Mouse (Mus musculus) hindbrain, embryonic 14.5 days (tissue): ENCODE results near the gene Nom1. TPM values are rescaled to one million over a fixed set of nuclear protein-coding genes. Genes with fewer than 3 reads are reported as not detected.
"Not testable (repeated sequence)": the region's sequence is repeated elsewhere in the genome, so short reads cannot be mapped to it uniquely, and the experiment has no call there.

Source experiments
- ATAC-seq: fragments of 200-750 bp; cut with Nextera tagmentation; 2 replicates; pipeline ENCODE4 v1.8.0; 2017; ENCODE audit warnings: moderate number of reproducible peaks, mild to moderate bottlenecking, moderate TSS enrichment, moderate library complexity; ENCODE audit not compliant: low FRiP score
- DNase-seq: peaks from one replicate; pipeline ENCODE4 v3.0.0-alpha.2; 2015; ENCODE audit warnings: low spot score
- H3K27ac ChIP-seq: fragments of 300-500 bp; sonication (generic); 2 replicates; pipeline ENCODE4 v1.5.1; 2014; ENCODE audit warnings: mild to moderate bottlenecking, moderate library complexity
- H3K27me3 ChIP-seq: fragments of 300-500 bp; sonication (generic); 2 replicates; pipeline ENCODE4 v1.6.1; 2014; ENCODE audit warnings: mild to moderate bottlenecking, low read length, mixed read lengths; ENCODE audit not compliant: control insufficient read depth, insufficient read depth
- H3K36me3 ChIP-seq: fragments of 300-500 bp; sonication (generic); replicated peaks from 2 replicates; pipeline ENCODE4 v1.6.1; 2014; ENCODE audit not compliant: control insufficient read depth, insufficient read depth
- H3K4me1 ChIP-seq: fragments of 300-500 bp; sonication (generic); replicated peaks from 2 replicates; pipeline ENCODE4 v1.6.1; 2014; ENCODE audit warnings: antibody characterized with exemption, low read length, mixed read lengths; ENCODE audit not compliant: control insufficient read depth, insufficient read depth
- H3K4me2 ChIP-seq: fragments of 300-500 bp; sonication (generic); replicated peaks from 2 replicates; pipeline ENCODE4 v1.6.1; 2014; ENCODE audit warnings: mild to moderate bottlenecking, moderate library complexity
- H3K4me3 ChIP-seq: fragments of 300-500 bp; sonication (generic); replicated peaks from 2 replicates; pipeline ENCODE4 v1.5.1; 2014; ENCODE audit warnings: mild to moderate bottlenecking, low read length
- H3K9ac ChIP-seq: fragments of 300-500 bp; sonication (generic); 2 replicates; pipeline ENCODE4 v1.6.1; 2014
- H3K9me3 ChIP-seq: fragments of 300-500 bp; sonication (generic); 2 replicates; pipeline ENCODE4 v1.6.1; 2016; ENCODE audit warnings: low read length; ENCODE audit not compliant: control insufficient read depth
- WGBS: fragments of 180-500 bp; shearing (Covaris S2); extraction: QIAGEN DNeasy Blood & Tissue Kit; methylation state at CpG from one replicate; pipeline ENCODE4 v1.1.7; 2014; 5-methylcytosine and 5-hydroxymethylcytosine counted together
- polyA plus RNA-seq: library from polyadenylated mRNA; unstranded; fragments of >200 nt; fragmentation: Nextera tagmentation; extraction: Ambion mirVana; gene quantifications from 2 replicates; pipeline ENCODE4 v1.2.1, GENCODE M21; 2014

Nom1 gene
- polyA plus RNA-seq: 14.1 and 15.2 TPM in 2 replicates

- Histone ChIP-seq H3K36me3 (peaks cover 30% of the 10 kb centered on the region), H3K4me3 (peak within 1 kb of the TSS; percentile 76), H3K4me2 (peak within 1 kb of the TSS; percentile 81), H3K4me1 (peaks cover 29% of the 10 kb centered on the region), H3K27me3 (peaks cover 14% of the 10 kb centered on the region), H3K9ac (peak within 1 kb of the TSS; percentile 71), H3K9me3 (no peaks in the 10 kb centered on the region), H3K27ac (peak within 1 kb of the TSS; percentile 54; the same call in 1 of the 2 replicates)
- 4% methylated on average over 29 of the region's 29 CpGs for WGBS
- peak; percentile 95 for DNase-seq
- peak; percentile 98 for ATAC-seq
These were observed at the start of gene Nom1 for GRCm38 (mm10) chr5:29434228-29434871. TSS of gene Nom1 (plus strand) at chr5:29434664.

GRCm38 (mm10) chr5:29387591-29387990, 46.9 kb upstream of the Nom1 start:
- Histone ChIP-seq H3K27me3 (no peaks in the 10 kb centered on the region), H3K4me3 (no peak overlapping the region), H3K36me3 (no peaks in the 10 kb centered on the region), H3K9me3 (no peaks in the 10 kb centered on the region), H3K4me2 (no peak overlapping the region), H3K27ac (no peak overlapping the region), H3K9ac (no peak overlapping the region), H3K4me1 (no peaks in the 10 kb centered on the region)
- 71% methylated on average over 1 of the region's 1 CpGs for WGBS
- no peak for DNase-seq
- no peak for ATAC-seq

DNA sequence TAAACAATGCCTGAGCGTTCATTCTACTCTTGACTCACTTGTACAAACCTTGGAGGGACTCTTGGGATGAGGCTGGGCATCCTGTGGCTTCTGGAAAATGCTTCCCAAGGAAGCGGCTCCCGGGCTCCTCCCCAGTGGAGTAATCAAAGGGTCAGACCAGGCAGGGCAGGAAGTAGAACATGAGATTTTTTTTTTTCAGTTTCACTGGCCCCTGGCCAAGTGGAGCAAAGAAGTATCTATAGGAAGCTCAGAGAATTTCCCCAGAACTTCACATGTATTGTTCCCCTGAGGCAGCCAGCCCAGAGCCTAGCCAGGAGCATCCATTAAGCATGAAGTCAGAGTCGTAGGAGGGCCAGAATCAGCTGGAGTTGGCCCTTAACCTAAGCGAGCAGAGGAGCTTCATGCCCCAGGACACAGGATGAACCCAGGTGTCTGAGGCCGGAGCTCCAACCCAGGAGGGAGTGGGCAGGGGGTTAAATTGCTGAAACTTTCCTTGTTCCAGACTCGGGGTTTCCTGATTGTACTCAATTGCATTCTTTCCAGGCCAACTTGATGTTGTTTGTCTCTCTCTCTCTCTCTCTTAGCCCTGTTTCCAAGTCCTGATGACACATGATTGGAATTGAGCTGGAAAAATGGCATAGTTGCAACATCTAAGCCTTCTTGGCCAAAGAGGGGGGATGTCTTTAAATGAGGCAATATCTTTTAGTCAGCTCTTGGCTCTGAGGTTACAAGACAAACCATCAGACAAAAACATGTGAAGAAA, 46.1 kb upstream of the Nom1 start:
- Histone ChIP-seq H3K4me1 (no peaks in the 10 kb centered on the region), H3K27me3 (no peaks in the 10 kb centered on the region), H3K36me3 (no peaks in the 10 kb centered on the region), H3K9ac (no peak overlapping the region), H3K27ac (no peak overlapping the region), H3K4me3 (no peak overlapping the region), H3K4me2 (no peak overlapping the region), H3K9me3 (no peaks in the 10 kb centered on the region)
- DNase-seq (no peak), ATAC-seq (no peak)
- WGBS: 51% methylated on average over 7 of the region's 7 CpGs

GRCm38 (mm10) chr5:29388944-29389765, 45.3 kb upstream of the Nom1 start:
- WGBS: 21% methylated on average over 15 of the region's 15 CpGs

DNA sequence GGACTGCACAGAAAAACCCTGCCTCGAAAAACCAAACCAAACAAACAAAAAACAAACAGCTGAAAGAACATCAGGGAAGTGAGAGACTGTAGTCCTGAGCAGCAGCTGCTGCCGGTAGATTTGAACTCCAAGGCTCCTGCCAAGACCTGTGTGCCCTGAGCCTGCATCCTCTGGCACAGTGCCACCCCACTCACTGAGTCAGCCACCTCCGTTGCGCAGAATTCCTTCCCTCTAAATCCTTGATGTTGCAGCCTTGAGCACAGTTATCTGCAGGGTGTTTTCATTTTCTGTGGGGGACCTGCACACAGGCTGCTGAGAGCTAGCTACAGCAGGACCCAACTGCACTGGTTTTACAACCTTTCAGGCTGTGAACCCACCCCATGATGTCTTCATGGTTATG, 36.0 kb upstream of the Nom1 start:
- H3K9ac ChIP-seq: no peak overlapping the region
- no peak overlapping the region for H3K4me3 ChIP-seq
- H3K4me1 ChIP-seq: no peaks in the 10 kb centered on the region
- no peak overlapping the region for H3K27ac ChIP-seq
- ATAC-seq: no peak
- no peaks in the 10 kb centered on the region for H3K9me3 ChIP-seq
- no peaks in the 10 kb centered on the region for H3K36me3 ChIP-seq
- 71% methylated on average over 4 of the region's 4 CpGs for WGBS
- no peak overlapping the region for H3K4me2 ChIP-seq
- no peak for DNase-seq
- no peaks in the 10 kb centered on the region for H3K27me3 ChIP-seq

More at GRCm38 (mm10) chr5:29388944-29389765, 45.3 kb upstream of the Nom1 start:
- no peak overlapping the region for H3K4me2 ChIP-seq
- DNase-seq (peak; percentile 80), ATAC-seq (peak; percentile 53; the same call in 1 of the 2 replicates)
- no peaks in the 10 kb centered on the region for H3K36me3 ChIP-seq
- H3K27ac ChIP-seq: no peak overlapping the region
- H3K27me3 ChIP-seq: no peaks in the 10 kb centered on the region
- H3K4me1 ChIP-seq: no peaks in the 10 kb centered on the region
- no peak overlapping the region for H3K4me3 ChIP-seq
- H3K9ac ChIP-seq: no peak overlapping the region
- H3K9me3 ChIP-seq: no peaks in the 10 kb centered on the region

DNA sequence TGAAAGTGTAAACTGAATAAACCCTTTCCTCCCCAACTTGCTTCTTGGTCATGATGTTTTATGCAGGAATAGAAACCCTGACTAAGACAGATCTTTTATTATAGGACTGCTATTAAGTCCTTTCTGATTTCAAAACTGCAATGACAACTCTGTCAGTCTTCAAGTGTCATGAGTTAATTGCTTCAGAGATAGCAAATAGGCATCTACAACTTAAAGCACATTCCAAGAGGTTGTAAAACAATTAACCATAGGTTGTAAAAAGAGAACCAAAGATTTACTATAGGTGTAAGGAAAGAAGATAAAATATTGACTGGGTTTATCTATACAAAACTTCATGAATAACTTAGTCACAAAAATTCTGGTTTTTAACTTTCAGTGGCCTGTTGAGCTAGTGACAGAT, 23.6 kb upstream of the Nom1 start:
- H3K4me2 ChIP-seq: no peak overlapping the region
- H3K27ac ChIP-seq: no peak overlapping the region
- ATAC-seq (no peak), DNase-seq (no peak)
- no peak overlapping the region for H3K9ac ChIP-seq
- H3K36me3 ChIP-seq: no peaks in the 10 kb centered on the region
- H3K27me3 ChIP-seq: no peaks in the 10 kb centered on the region
- H3K9me3 ChIP-seq: no peaks in the 10 kb centered on the region
- no peaks in the 10 kb centered on the region for H3K4me1 ChIP-seq
- H3K4me3 ChIP-seq: no peak overlapping the region

DNA sequence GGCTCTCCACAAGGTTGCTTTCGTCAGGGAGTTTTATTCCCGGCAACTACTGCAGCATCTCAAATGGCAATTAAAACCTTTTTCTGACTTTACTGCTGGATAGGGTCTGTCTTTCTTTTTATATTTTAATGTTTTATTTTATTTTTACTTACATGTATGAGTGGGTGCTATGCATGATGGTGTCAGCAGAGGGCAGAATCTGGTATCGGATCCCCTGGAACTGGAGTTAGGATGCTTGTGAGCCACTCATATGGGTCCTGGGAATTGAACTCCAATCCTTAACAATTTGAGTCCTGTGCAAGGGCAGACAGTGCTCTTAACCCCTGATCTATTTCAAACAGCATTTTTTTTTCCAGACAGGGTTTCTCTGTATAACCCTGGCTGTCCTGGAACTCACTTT, 21.4 kb upstream of the Nom1 start:
- ATAC-seq: no peak
- 87% methylated on average over 3 of the region's 3 CpGs for WGBS

GRCm38 (mm10) chr5:29423330-29423729, 11.1 kb upstream of the Nom1 start:
- H3K36me3 ChIP-seq, H3K4me2 ChIP-seq, H3K27ac ChIP-seq, H3K4me3 ChIP-seq, H3K9me3 ChIP-seq, H3K9ac ChIP-seq, ATAC-seq, DNase-seq, H3K27me3 ChIP-seq, H3K4me1 ChIP-seq: not testable (repeated sequence)
- WGBS: 63% methylated on average over 3 of the region's 3 CpGs

More for the DNA sequence above, 21.4 kb upstream of the Nom1 start:
- H3K4me1 ChIP-seq: no peaks in the 10 kb centered on the region
- no peak overlapping the region for H3K4me3 ChIP-seq
- H3K4me2 ChIP-seq: no peak overlapping the region
- no peaks in the 10 kb centered on the region for H3K36me3 ChIP-seq
- no peak overlapping the region for H3K27ac ChIP-seq
- peaks cover 6% of the 10 kb centered on the region; the same call in 1 of the 2 replicates for H3K9me3 ChIP-seq
- no peak for DNase-seq
- H3K27me3 ChIP-seq: no peaks in the 10 kb centered on the region
- H3K9ac ChIP-seq: no peak overlapping the region

DNA sequence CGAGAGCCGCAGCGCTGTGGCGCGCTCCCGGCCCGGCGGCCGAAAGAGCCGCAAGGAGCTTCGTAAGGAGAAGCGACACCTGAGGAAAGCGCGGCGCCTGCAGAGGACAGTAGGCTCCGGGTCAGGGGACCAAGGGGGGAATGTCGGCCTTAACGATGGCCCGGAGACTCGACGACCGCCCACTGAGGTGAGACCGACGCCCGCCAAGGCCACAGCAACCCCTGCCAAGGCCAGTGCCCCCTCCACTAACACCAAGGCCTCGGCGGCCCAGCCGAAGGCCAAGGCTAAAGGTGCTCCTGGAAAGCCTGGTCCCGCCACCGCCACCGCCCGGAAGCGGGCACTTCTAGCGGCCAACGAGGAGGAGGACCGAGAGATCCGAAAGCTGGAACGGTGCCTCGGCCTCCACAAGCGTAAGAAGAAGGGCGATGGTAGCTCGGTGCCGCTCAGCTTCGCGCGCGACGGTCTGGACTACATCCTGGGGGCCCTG, 451 bp downstream of the Nom1 start:
- 1% methylated on average over 48 of the region's 48 CpGs for WGBS
- DNase-seq (no peak), ATAC-seq (peak; percentile 81)
- H3K9me3 ChIP-seq: no peaks in the 10 kb centered on the region
- peak overlapping the region; percentile 81 for H3K4me2 ChIP-seq
- peaks cover 14% of the 10 kb centered on the region for H3K27me3 ChIP-seq
- H3K4me1 ChIP-seq: peaks cover 29% of the 10 kb centered on the region
- peaks cover 36% of the 10 kb centered on the region for H3K36me3 ChIP-seq
- H3K9ac ChIP-seq: peak overlapping the region; percentile 71
- H3K4me3 ChIP-seq: peak overlapping the region; percentile 76
- peak overlapping the region; percentile 54; the same call in 1 of the 2 replicates for H3K27ac ChIP-seq
